Mouse (Mus musculus) CH12.LX (cell line): Measurements from ENCODE around the gene Adrb1. TPM values are rescaled to one million over a fixed set of nuclear protein-coding genes. Genes with fewer than 3 reads are reported as not detected.

ENCODE experiments used
- DNase-seq: peaks from one replicate; pipeline ENCODE4 v3.0.0-alpha.2; 2013; ENCODE audit errors: extremely low read depth
- H3K27ac ChIP-seq: 2 replicates; pipeline ENCODE4 v1.5.1; 2012; ENCODE audit warnings: low read depth, mild to moderate bottlenecking, control low read depth, moderate library complexity; ENCODE audit not compliant: insufficient read depth
- H3K27me3 ChIP-seq: replicated peaks from 2 replicates; pipeline ENCODE3; 2012; ENCODE audit warnings: inconsistent platforms
- H3K36me3 ChIP-seq, 2 experiments: replicated peaks in 1 of 2; 2 replicates each; pipeline versions ENCODE3 to v1.6.1; 2012; ENCODE audit warnings: inconsistent platforms in 1 of 2, low read length in 1 of 2, mild to moderate bottlenecking in 1 of 2, mixed read lengths in 1 of 2, moderate library complexity in 1 of 2; ENCODE audit not compliant: control insufficient read depth in 1 of 2, insufficient read depth in 1 of 2
- H3K4me1 ChIP-seq, 2 experiments: 2 replicates each; pipeline ENCODE4 v1.6.1; 2012; ENCODE audit warnings: inconsistent platforms in 1 of 2, moderate library complexity in 1 of 2; ENCODE audit not compliant: insufficient read depth in 2 of 2, control insufficient read depth in 1 of 2
- H3K4me2 ChIP-seq: 2 replicates; pipeline ENCODE4 v1.6.1; 2012; ENCODE audit warnings: low read depth, mild to moderate bottlenecking, control low read depth; ENCODE audit not compliant: poor library complexity, insufficient read depth, severe bottlenecking
- H3K4me3 ChIP-seq, 3 experiments: fragments of 150-350 bp in 1 of 3; sonication (generic) in 1 of 3; replicated peaks in 1 of 3; 2 replicates each; pipeline versions ENCODE3 to v1.5.1; 2011 to 2012; ENCODE audit warnings: low read depth in 2 of 3, low read length in 2 of 3, mild to moderate bottlenecking in 2 of 3, moderate library complexity in 2 of 3, control low read depth in 1 of 3, improper control_type of control experiment in 1 of 3, inconsistent platforms in 1 of 3, mixed read lengths in 1 of 3; ENCODE audit not compliant: poor library complexity in 1 of 3
- H3K79me2 ChIP-seq: replicated peaks from 2 replicates; pipeline ENCODE4 v1.6.1; 2012; ENCODE audit warnings: mild to moderate bottlenecking, moderate library complexity; ENCODE audit not compliant: control insufficient read depth, poor library complexity, insufficient read depth, severe bottlenecking; ENCODE audit errors: extremely low read depth
- H3K9ac ChIP-seq: 2 replicates; pipeline ENCODE4 v1.6.1; 2012; ENCODE audit warnings: low read depth, mild to moderate bottlenecking, control low read depth, moderate library complexity; ENCODE audit not compliant: insufficient read depth
- H3K9me3 ChIP-seq: replicated peaks from 2 replicates; pipeline ENCODE3; 2012; ENCODE audit warnings: low read length, inconsistent platforms, mixed read lengths
- BHLHE40 ChIP-seq: IDR thresholded peaks from 2 replicates; pipeline ENCODE4 v1.6.1; 2011; ENCODE audit warnings: mild to moderate bottlenecking, low read depth, low read length, improper control_type of control experiment
- CHD1 ChIP-seq: IDR thresholded peaks from 2 replicates; pipeline ENCODE4 v1.6.1; 2012; ENCODE audit warnings: low read depth, low read length, improper control_type of control experiment, inconsistent platforms
- CTCF ChIP-seq, 2 experiments: IDR thresholded peaks in 1 of 2; conservative IDR thresholded peaks in 1 of 2; 2 replicates each; pipeline ENCODE4 v1.5.1; 2011 to 2012; ENCODE audit warnings: low read depth in 2 of 2, low read length in 2 of 2, improper control_type of control experiment in 1 of 2, inconsistent platforms in 1 of 2, mild to moderate bottlenecking in 1 of 2, moderate library complexity in 1 of 2
- E2F4 ChIP-seq: IDR thresholded peaks from 2 replicates; pipeline ENCODE4 v1.6.1; 2011; ENCODE audit warnings: low read depth, low read length, improper control_type of control experiment; ENCODE audit not compliant: insufficient replicate concordance
- ELF1 ChIP-seq: IDR thresholded peaks from 2 replicates; pipeline ENCODE4 v1.6.1; 2014; ENCODE audit warnings: low read depth, mild to moderate bottlenecking, inconsistent platforms, low read length, improper control_type of control experiment
- HCFC1 ChIP-seq: IDR thresholded peaks from 2 replicates; pipeline ENCODE4 v1.6.1; 2012; ENCODE audit warnings: low read depth, mild to moderate bottlenecking, inconsistent platforms, low read length, improper control_type of control experiment
- JUN ChIP-seq: IDR thresholded peaks from 2 replicates; pipeline ENCODE4 v1.6.1; 2011; ENCODE audit warnings: low read depth, mild to moderate bottlenecking, low read length, improper control_type of control experiment, moderate library complexity; ENCODE audit not compliant: insufficient read depth
- KAT2A ChIP-seq: IDR thresholded peaks from 2 replicates; pipeline ENCODE4 v1.6.1; 2012; ENCODE audit warnings: low read length, improper control_type of control experiment, inconsistent platforms; ENCODE audit not compliant: insufficient replicate concordance
- MAX ChIP-seq: IDR thresholded peaks from 2 replicates; pipeline ENCODE4 v1.6.1; 2011; ENCODE audit warnings: low read length, improper control_type of control experiment
- MEF2A ChIP-seq: IDR thresholded peaks from 2 replicates; pipeline ENCODE4 v1.6.1; 2014; ENCODE audit warnings: low read depth, mild to moderate bottlenecking, inconsistent platforms, low read length, improper control_type of control experiment, borderline replicate concordance
- MXI1 ChIP-seq: IDR thresholded peaks from 2 replicates; pipeline ENCODE4 v1.6.1; 2011; ENCODE audit warnings: mild to moderate bottlenecking, low read depth, low read length, improper control_type of control experiment
- NELFE ChIP-seq: IDR thresholded peaks from 2 replicates; pipeline ENCODE4 v1.6.1; 2011; ENCODE audit warnings: low read depth, low read length, improper control_type of control experiment
- PAX5 ChIP-seq: IDR thresholded peaks from 2 replicates; pipeline ENCODE4 v1.6.1; 2012; ENCODE audit warnings: low read length, inconsistent platforms, mixed read lengths
- POLR2A ChIP-seq: IDR thresholded peaks from 2 replicates; pipeline ENCODE4 v1.6.1; 2011; ENCODE audit warnings: low read depth, mild to moderate bottlenecking, improper control_type of control experiment, low read length
- POLR2AphosphoS2 ChIP-seq: IDR thresholded peaks from 2 replicates; pipeline ENCODE4 v1.6.1; 2011; ENCODE audit warnings: low read depth, low read length, improper control_type of control experiment
- RAD21 ChIP-seq: IDR thresholded peaks from 2 replicates; pipeline ENCODE4 v1.6.1; 2011; ENCODE audit warnings: low read depth, mild to moderate bottlenecking, low read length, improper control_type of control experiment, moderate library complexity
- RCOR1 ChIP-seq: conservative IDR thresholded peaks from 2 replicates; pipeline ENCODE4 v1.6.1; 2012; ENCODE audit warnings: low read depth, mild to moderate bottlenecking, inconsistent platforms, low read length, improper control_type of control experiment
- SIN3A ChIP-seq: IDR thresholded peaks from 2 replicates; pipeline ENCODE4 v1.6.1; 2012; ENCODE audit warnings: low read length, improper control_type of control experiment, inconsistent platforms
- SMC3 ChIP-seq: IDR thresholded peaks from 2 replicates; pipeline ENCODE4 v1.6.1; 2011; ENCODE audit warnings: low read depth, low read length, improper control_type of control experiment
- TCF12 ChIP-seq: IDR thresholded peaks from 2 replicates; pipeline ENCODE4 v1.6.1; 2014; ENCODE audit warnings: low read depth, mild to moderate bottlenecking, inconsistent platforms, low read length, improper control_type of control experiment
- UBTF ChIP-seq: IDR thresholded peaks from 2 replicates; pipeline ENCODE4 v1.6.1; 2012; ENCODE audit warnings: low read depth, mild to moderate bottlenecking, inconsistent platforms, low read length, improper control_type of control experiment, moderate library complexity
- USF1 ChIP-seq: IDR thresholded peaks from 2 replicates; pipeline ENCODE4 v1.6.1; 2014; ENCODE audit warnings: low read depth, mild to moderate bottlenecking, inconsistent platforms, low read length, improper control_type of control experiment
- USF2 ChIP-seq: conservative IDR thresholded peaks from 2 replicates; pipeline ENCODE4 v1.6.1; 2011; ENCODE audit warnings: low read depth, low read length, improper control_type of control experiment
- ZC3H11A ChIP-seq: IDR thresholded peaks from 2 replicates; pipeline ENCODE4 v1.6.1; 2012; ENCODE audit warnings: low read depth, mild to moderate bottlenecking, inconsistent platforms, low read length, improper control_type of control experiment
- ZNF384 ChIP-seq: IDR thresholded peaks from 2 replicates; pipeline ENCODE4 v1.6.1; 2012; ENCODE audit warnings: low read depth, low read length, improper control_type of control experiment, inconsistent platforms
- dilution Hi-C: fragments of 300-500 bp; cut with MboI; formaldehyde crosslinking; loops from 2 replicates; pipeline ENCODE4 v1.14.3; 2020; ENCODE audit warnings: low sequenced_read_pairs; ENCODE audit not compliant: extremely low pct_unique_long_range_greater_than_20kb, extremely low pct_ligation_motif_present
- in situ Hi-C: fragments of 300-500 bp; cut with MboI; formaldehyde crosslinking; loops from 3 replicates; pipeline ENCODE4 v1.14.3; 2019; ENCODE audit warnings: low sequenced_read_pairs, low pct_ligation_motif_present, low pct_unique_long_range_greater_than_20kb, mixed read lengths
- polyA plus RNA-seq: library from polyadenylated mRNA; unstranded; fragments of >175 nt; gene quantifications from 2 replicates; pipeline ENCODE4 v1.2.1, GENCODE M21; 2012; ENCODE audit warnings: low read depth; ENCODE audit not compliant: insufficient read length
- total RNA-seq, 2 experiments: library from RNA; depleted of rRNA; stranded (reverse); fragments of 300-350 nt in 1 of 2; fragments of >200 nt in 1 of 2; gene quantifications; 2 replicates each; pipeline ENCODE4 v1.2.3; 2012 to 2014

The Adrb1 gene
- total and polyA plus RNA-seq, 3 experiments: not detected

GRCm38 (mm10) chr19:56776719-56777382 lies 54.9 kb downstream of the Adrb1 start:
- Histone ChIP-seq H3K27ac (no peak overlapping the region), H3K9me3 (no peaks in the 10 kb centered on the region), H3K36me3 (peaks cover 0 to 2% of the 10 kb centered on the region in 2 experiments), H3K79me2 (no peaks in the 10 kb centered on the region), H3K4me1 (peaks cover 9 to 39% of the 10 kb centered on the region in 2 experiments), H3K4me3 (no peak overlapping the region), H3K9ac (no peak overlapping the region), H3K27me3 (no peaks in the 10 kb centered on the region), H3K4me2 (no peak overlapping the region)
- dilution Hi-C loops (no loop called here), in situ Hi-C loops (loop anchor here (5.0 kb wide), 1 partner anchor 350 kb away; no protein-coding TSS in a partner anchor)
- peak; percentile 54 for DNase-seq
- TF ChIP-seq SMC3: peak; percentile 87
- TF ChIP-seq E2F4: no peak
- TF ChIP-seq KAT2A: no peak
- TF ChIP-seq ELF1: 0 out of 2 replicates have a peak, but pooled peaks have one; percentile 24
- no peak for TF ChIP-seq SIN3A
- TF ChIP-seq USF2: no peak
- no peak for TF ChIP-seq POLR2A
- no peak for TF ChIP-seq MXI1
- TF ChIP-seq HCFC1: no peak
- TF ChIP-seq POLR2AphosphoS2: no peak
- TF ChIP-seq UBTF: no peak
- no peak for TF ChIP-seq MEF2A
- no peak for TF ChIP-seq BHLHE40
- peak; percentile 30 to 87; a peak in 3 of 4 replicates for TF ChIP-seq CTCF (conservative IDR thresholded peaks at IDR 0.05 in 1 of 2, IDR thresholded peaks at IDR 0.05 in 1 of 2; ENCODE audit: low read depth in 2 of 2, low read length in 2 of 2)
- no peak for TF ChIP-seq MAX
- TF ChIP-seq RAD21: peak; percentile 95
- TF ChIP-seq JUN: no peak
- no peak for TF ChIP-seq USF1
- peak; percentile 76 for TF ChIP-seq ZC3H11A
- TF ChIP-seq ZNF384: no peak
- TF ChIP-seq PAX5: no peak
- TF ChIP-seq CHD1: no peak
- no peak for TF ChIP-seq RCOR1
- TF ChIP-seq NELFE: no peak
- TF ChIP-seq TCF12: no peak
